Mouse (Mus musculus): ENCODE measurements around the gene Exoc1. TPM values are rescaled to one million over a fixed set of nuclear protein-coding genes. Genes with fewer than 3 reads are reported as not detected.

Exoc1 gene
- polyA plus RNA-seq, 1 experiment from 2014 or later, result 28.8 TPM

GRCm38 (mm10) chr5:76536231-76536630, 7.1 kb downstream of the Exoc1 start:
- H3K9me3 ChIP-seq (replicated peaks; ENCODE audit: control insufficient read depth, low read length), result no peaks in the 10 kb centered on the region
- WGBS, result 68% methylated on average over 1 of the region's 1 CpGs
- no peak overlapping the region for H3K4me2 ChIP-seq (ENCODE audit: low read depth, low read length)
- ATAC-seq (ENCODE audit: insufficient read depth, low FRiP score), result no peak
- no peaks in the 10 kb centered on the region for H3K4me1 ChIP-seq (ENCODE audit: control insufficient read depth, insufficient read depth, low read length)
- no peak overlapping the region for H3K27ac ChIP-seq (ENCODE audit: low read length)
- no peak overlapping the region for H3K4me3 ChIP-seq (replicated peaks; ENCODE audit: low read length)
- H3K9ac ChIP-seq (ENCODE audit: low read length), result no peak overlapping the region
- H3K36me3 ChIP-seq (ENCODE audit: control insufficient read depth, insufficient read depth, low read length), result peaks cover 4% of the 10 kb centered on the region; the same call in 1 of the 2 replicates
- no peaks in the 10 kb centered on the region for H3K27me3 ChIP-seq (ENCODE audit: control insufficient read depth, insufficient read depth, low read length)

GRCm38 (mm10) chr5:76537578-76537977, 8.5 kb downstream of the Exoc1 start:
- Histone ChIP-seq H3K4me3 (replicated peaks; ENCODE audit: low read length) (no peak overlapping the region), H3K9me3 (replicated peaks; ENCODE audit: control insufficient read depth, low read length) (no peaks in the 10 kb centered on the region), H3K9ac (ENCODE audit: low read length) (no peak overlapping the region), H3K27ac (ENCODE audit: low read length) (no peak overlapping the region), H3K4me1 (ENCODE audit: control insufficient read depth, insufficient read depth, low read length) (no peaks in the 10 kb centered on the region), H3K4me2 (ENCODE audit: low read depth, low read length) (no peak overlapping the region), H3K27me3 (ENCODE audit: control insufficient read depth, insufficient read depth, low read length) (no peaks in the 10 kb centered on the region), H3K36me3 (ENCODE audit: control insufficient read depth, insufficient read depth, low read length) (peaks cover 4% of the 10 kb centered on the region; the same call in 1 of the 2 replicates)
- WGBS, result 93% methylated on average over 10 of the region's 10 CpGs
- ATAC-seq (ENCODE audit: insufficient read depth, low FRiP score), result no peak

- H3K27ac ChIP-seq (ENCODE audit: low read length), result no peak overlapping the region
- no peak overlapping the region for H3K4me2 ChIP-seq (ENCODE audit: low read depth, low read length)
- no peaks in the 10 kb centered on the region for H3K9me3 ChIP-seq (replicated peaks; ENCODE audit: control insufficient read depth, low read length)
- H3K4me1 ChIP-seq (ENCODE audit: control insufficient read depth, insufficient read depth, low read length), result no peaks in the 10 kb centered on the region
- peaks cover 6% of the 10 kb centered on the region; the same call in 1 of the 2 replicates for H3K36me3 ChIP-seq (ENCODE audit: control insufficient read depth, insufficient read depth, low read length)
- H3K4me3 ChIP-seq (replicated peaks; ENCODE audit: low read length), result no peak overlapping the region
- H3K9ac ChIP-seq (ENCODE audit: low read length), result no peak overlapping the region
- no peak for ATAC-seq (ENCODE audit: insufficient read depth, low FRiP score)
- 67% methylated on average over 8 of the region's 8 CpGs for WGBS
- no peaks in the 10 kb centered on the region for H3K27me3 ChIP-seq (ENCODE audit: control insufficient read depth, insufficient read depth, low read length)
Measured at GRCm38 (mm10) chr5:76540181-76540580, 11.1 kb downstream of the Exoc1 start.

GRCm38 (mm10) chr5:76540842-76541241, 11.7 kb downstream of the Exoc1 start:
- Histone ChIP-seq H3K4me2 (ENCODE audit: low read depth, low read length) (no peak overlapping the region), H3K27ac (ENCODE audit: low read length) (no peak overlapping the region), H3K9ac (ENCODE audit: low read length) (no peak overlapping the region), H3K4me1 (ENCODE audit: control insufficient read depth, insufficient read depth, low read length) (no peaks in the 10 kb centered on the region), H3K36me3 (ENCODE audit: control insufficient read depth, insufficient read depth, low read length) (peaks cover 6% of the 10 kb centered on the region; the same call in 1 of the 2 replicates), H3K9me3 (replicated peaks; ENCODE audit: control insufficient read depth, low read length) (no peaks in the 10 kb centered on the region), H3K4me3 (replicated peaks; ENCODE audit: low read length) (no peak overlapping the region), H3K27me3 (ENCODE audit: control insufficient read depth, insufficient read depth, low read length) (no peaks in the 10 kb centered on the region)
- no peak for ATAC-seq (ENCODE audit: insufficient read depth, low FRiP score)

GRCm38 (mm10) chr5:76543200-76543599, 14.1 kb downstream of the Exoc1 start:
- Histone ChIP-seq H3K36me3 (ENCODE audit: control insufficient read depth, insufficient read depth, low read length) (peaks cover 6% of the 10 kb centered on the region; the same call in 1 of the 2 replicates), H3K4me2 (ENCODE audit: low read depth, low read length) (no peak overlapping the region), H3K27ac (ENCODE audit: low read length) (no peak overlapping the region), H3K27me3 (ENCODE audit: control insufficient read depth, insufficient read depth, low read length) (no peaks in the 10 kb centered on the region), H3K4me1 (ENCODE audit: control insufficient read depth, insufficient read depth, low read length) (no peaks in the 10 kb centered on the region), H3K9ac (ENCODE audit: low read length) (no peak overlapping the region), H3K4me3 (replicated peaks; ENCODE audit: low read length) (no peak overlapping the region), H3K9me3 (replicated peaks; ENCODE audit: control insufficient read depth, low read length) (no peaks in the 10 kb centered on the region)
- no peak for ATAC-seq (ENCODE audit: insufficient read depth, low FRiP score)
- 94% methylated on average over 8 of the region's 8 CpGs for WGBS

GRCm38 (mm10) chr5:76550426-76550825, 21.3 kb downstream of the Exoc1 start:
- H3K9ac ChIP-seq (ENCODE audit: low read length), result no peak overlapping the region
- ATAC-seq (ENCODE audit: insufficient read depth, low FRiP score), result no peak
- no peaks in the 10 kb centered on the region for H3K4me1 ChIP-seq (ENCODE audit: control insufficient read depth, insufficient read depth, low read length)
- H3K9me3 ChIP-seq (replicated peaks; ENCODE audit: control insufficient read depth, low read length), result no peaks in the 10 kb centered on the region
- no peak overlapping the region for H3K27ac ChIP-seq (ENCODE audit: low read length)
- WGBS, result 84% methylated on average over 8 of the region's 8 CpGs
- no peak overlapping the region for H3K4me3 ChIP-seq (replicated peaks; ENCODE audit: low read length)
- no peaks in the 10 kb centered on the region for H3K36me3 ChIP-seq (ENCODE audit: control insufficient read depth, insufficient read depth, low read length)
- no peaks in the 10 kb centered on the region for H3K27me3 ChIP-seq (ENCODE audit: control insufficient read depth, insufficient read depth, low read length)
- no peak overlapping the region for H3K4me2 ChIP-seq (ENCODE audit: low read depth, low read length)

GRCm38 (mm10) chr5:76565321-76565720, 36.2 kb downstream of the Exoc1 start:
- no peaks in the 10 kb centered on the region for H3K27me3 ChIP-seq (ENCODE audit: control insufficient read depth, insufficient read depth, low read length)
- no peak overlapping the region for H3K27ac ChIP-seq (ENCODE audit: low read length)
- no peak overlapping the region for H3K4me2 ChIP-seq (ENCODE audit: low read depth, low read length)
- 35% methylated on average over 3 of the region's 3 CpGs for WGBS
- no peaks in the 10 kb centered on the region for H3K4me1 ChIP-seq (ENCODE audit: control insufficient read depth, insufficient read depth, low read length)
- peaks cover 10% of the 10 kb centered on the region for H3K36me3 ChIP-seq (ENCODE audit: control insufficient read depth, insufficient read depth, low read length)
- H3K9ac ChIP-seq (ENCODE audit: low read length), result no peak overlapping the region
- H3K4me3 ChIP-seq (replicated peaks; ENCODE audit: low read length), result no peak overlapping the region
- ATAC-seq (ENCODE audit: insufficient read depth, low FRiP score), result no peak
- H3K9me3 ChIP-seq (replicated peaks; ENCODE audit: control insufficient read depth, low read length), result no peaks in the 10 kb centered on the region

GRCm38 (mm10) chr5:76574251-76574650, 45.1 kb downstream of the Exoc1 start:
- no peak overlapping the region for H3K4me2 ChIP-seq (ENCODE audit: low read depth, low read length)
- WGBS, result 68% methylated on average over 7 of the region's 7 CpGs
- H3K9ac ChIP-seq (ENCODE audit: low read length), result no peak overlapping the region
- H3K27me3 ChIP-seq (ENCODE audit: control insufficient read depth, insufficient read depth, low read length), result no peaks in the 10 kb centered on the region
- no peak overlapping the region for H3K27ac ChIP-seq (ENCODE audit: low read length)
- no peak overlapping the region for H3K4me3 ChIP-seq (replicated peaks; ENCODE audit: low read length)
- H3K36me3 ChIP-seq (ENCODE audit: control insufficient read depth, insufficient read depth, low read length), result peaks cover 3% of the 10 kb centered on the region; the same call in 1 of the 2 replicates
- H3K9me3 ChIP-seq (replicated peaks; ENCODE audit: control insufficient read depth, low read length), result no peaks in the 10 kb centered on the region
- ATAC-seq (ENCODE audit: insufficient read depth, low FRiP score), result no peak
- no peaks in the 10 kb centered on the region for H3K4me1 ChIP-seq (ENCODE audit: control insufficient read depth, insufficient read depth, low read length)

GRCm38 (mm10) chr5:76577026-76577425, 47.9 kb downstream of the Exoc1 start:
- Histone ChIP-seq H3K27me3 (ENCODE audit: control insufficient read depth, insufficient read depth, low read length) (no peaks in the 10 kb centered on the region), H3K4me3 (replicated peaks; ENCODE audit: low read length) (no peak overlapping the region), H3K36me3 (ENCODE audit: control insufficient read depth, insufficient read depth, low read length) (no peaks in the 10 kb centered on the region), H3K4me1 (ENCODE audit: control insufficient read depth, insufficient read depth, low read length) (no peaks in the 10 kb centered on the region), H3K4me2 (ENCODE audit: low read depth, low read length) (no peak overlapping the region), H3K9me3 (replicated peaks; ENCODE audit: control insufficient read depth, low read length) (no peaks in the 10 kb centered on the region), H3K27ac (ENCODE audit: low read length) (no peak overlapping the region), H3K9ac (ENCODE audit: low read length) (no peak overlapping the region)
- WGBS, result 77% methylated on average over 3 of the region's 3 CpGs
- no peak for ATAC-seq (ENCODE audit: insufficient read depth, low FRiP score)

- Histone ChIP-seq H3K9ac (ENCODE audit: low read length) (no peak overlapping the region), H3K4me2 (ENCODE audit: low read depth, low read length) (no peak overlapping the region), H3K36me3 (ENCODE audit: control insufficient read depth, insufficient read depth, low read length) (no peaks in the 10 kb centered on the region), H3K27ac (ENCODE audit: low read length) (no peak overlapping the region), H3K4me3 (replicated peaks; ENCODE audit: low read length) (no peak overlapping the region), H3K4me1 (ENCODE audit: control insufficient read depth, insufficient read depth, low read length) (peaks cover 4% of the 10 kb centered on the region; the same call in 1 of the 2 replicates), H3K9me3 (replicated peaks; ENCODE audit: control insufficient read depth, low read length) (no peaks in the 10 kb centered on the region), H3K27me3 (ENCODE audit: control insufficient read depth, insufficient read depth, low read length) (no peaks in the 10 kb centered on the region)
- WGBS, result 77% methylated on average over 2 of the region's 2 CpGs
- no peak for ATAC-seq (ENCODE audit: insufficient read depth, low FRiP score)
Measured at GRCm38 (mm10) chr5:76585378-76585777, 56.3 kb downstream of the Exoc1 start.
